Mouse (Mus musculus) adrenal gland, postnatal 36 days (tissue): ENCODE results near the gene 4930455H04Rik. TPM values are rescaled to one million over a fixed set of nuclear protein-coding genes. Genes with fewer than 3 reads are reported as not detected.

ENCODE experiments used
- total RNA-seq, 2 experiments: library from RNA; stranded (reverse); gene quantifications; 2 replicates each; pipeline ENCODE4 v1.2.3; 2021

4930455H04Rik gene
- total RNA-seq, 2 experiments from 2014 or later, result 0.20 TPM; not detected in 1

Other genes with a start within 250 kb of the 4930455H04Rik start
- 10 to 100 TPM; 55.7 to 56.5 TPM for gene Agl, start 160.1 kb upstream of the 4930455H04Rik start, total RNA-seq
- 10 to 100 TPM in 1 of 2 experiments, 1 to 10 TPM in 1; 6.5 to 25.7 TPM for gene Frrs1, start 108.8 kb upstream of the 4930455H04Rik start, total RNA-seq
- 10 to 100 TPM; 42.0 to 47.2 TPM for gene Palmd, start 720 bp downstream of the 4930455H04Rik start, total RNA-seq